Mouse (Mus musculus): ENCODE data around the gene Clcn6. TPM values are rescaled to one million over a fixed set of nuclear protein-coding genes. Genes with fewer than 3 reads are reported as not detected.

The Clcn6 gene
- total and polyA plus RNA-seq, 2 experiments from 2014 or later = 26.5 to 64.9 TPM

DNA sequence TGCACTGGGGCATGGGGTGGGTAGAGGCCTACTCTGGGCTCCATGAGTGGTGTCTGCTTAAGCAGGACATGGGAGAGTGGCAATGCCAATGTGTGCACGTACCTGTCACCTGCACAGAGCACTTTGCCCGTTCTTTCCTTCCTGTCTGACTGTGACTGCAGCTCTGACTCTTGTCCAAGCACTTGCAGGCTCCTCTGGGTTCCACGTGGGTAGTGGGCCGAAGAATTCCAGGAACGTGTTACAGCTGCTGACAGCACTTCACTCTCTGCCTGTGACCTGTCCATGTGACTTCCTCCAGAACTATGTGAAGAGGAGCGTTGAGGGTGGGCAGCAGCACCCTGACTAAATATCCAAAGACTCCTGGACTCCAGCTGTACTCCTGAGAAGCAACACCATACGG, 72.9 kb downstream of the Clcn6 start:
- no peaks in the 10 kb centered on the region for H3K36me3 ChIP-seq (ENCODE audit: insufficient read depth, low read length)
- TF ChIP-seq CTCF (IDR thresholded peaks at IDR 0.05) = no peak
- H3K9ac ChIP-seq (replicated peaks; ENCODE audit: low read length, poor library complexity, severe bottlenecking) = no peak overlapping the region
- WGBS = 78% methylated on average over 7 of the region's 7 CpGs
- H3K4me3 ChIP-seq (ENCODE audit: low read depth, low read length) = no peak overlapping the region
- no peak for ATAC-seq (ENCODE audit: low FRiP score)
- DNase-seq (ENCODE audit: low spot score) = no peak
- no peak overlapping the region for H3K27ac ChIP-seq (ENCODE audit: low read depth, low read length)
- H3K4me2 ChIP-seq (ENCODE audit: low read depth, low read length, poor library complexity, severe bottlenecking) = no peak overlapping the region
- no peaks in the 10 kb centered on the region for H3K4me1 ChIP-seq (ENCODE audit: insufficient read depth, low read length)
- no peaks in the 10 kb centered on the region for H3K27me3 ChIP-seq (ENCODE audit: insufficient read depth, low read length)
- no peaks in the 10 kb centered on the region for H3K9me3 ChIP-seq (ENCODE audit: low read length)

DNA sequence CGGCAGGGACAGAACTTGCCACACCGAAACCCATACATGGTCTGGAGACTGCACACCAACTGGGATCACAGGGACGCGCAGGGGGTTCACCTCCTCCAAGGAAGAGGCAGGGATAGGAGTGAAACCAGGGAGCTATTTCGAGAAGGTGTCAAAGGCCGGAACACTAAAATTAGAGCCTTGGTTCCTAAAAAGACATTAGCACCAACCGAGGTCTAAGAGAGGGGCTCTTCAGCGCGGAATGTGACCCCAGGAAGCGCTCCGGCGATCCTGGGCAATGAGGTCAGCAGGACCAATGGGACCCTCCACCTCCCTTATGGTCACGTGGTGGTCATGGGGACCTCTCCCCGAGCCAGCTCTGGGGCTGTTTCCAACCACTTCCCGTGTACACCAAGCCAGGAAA, 75.0 kb downstream of the Clcn6 start:
- TF ChIP-seq CTCF (IDR thresholded peaks at IDR 0.05) = no peak
- no peaks in the 10 kb centered on the region for H3K36me3 ChIP-seq (ENCODE audit: insufficient read depth, low read length)

DNA sequence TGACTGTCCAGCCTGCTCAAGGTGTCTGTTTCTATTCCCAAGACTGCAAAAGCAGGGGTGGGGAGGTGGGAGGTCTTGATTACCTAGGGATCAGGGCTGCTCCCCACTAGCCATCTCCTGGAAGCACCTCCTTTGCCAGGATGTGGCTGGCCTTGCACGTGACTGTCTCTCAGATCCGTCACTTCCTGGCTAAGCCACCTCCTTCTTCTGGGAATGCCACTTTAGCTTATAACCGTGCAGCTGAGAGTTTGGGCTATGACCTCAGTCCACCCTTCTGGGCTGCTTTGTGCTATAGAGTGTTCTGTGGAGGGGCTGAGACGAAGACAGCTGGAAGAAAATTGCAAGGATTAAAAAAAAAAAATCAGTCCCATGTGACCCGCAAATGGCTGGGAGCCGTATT, 75.8 kb downstream of the Clcn6 start:
- DNase-seq (ENCODE audit: low spot score) (no peak), ATAC-seq (ENCODE audit: low FRiP score) (no peak)
- no peak for TF ChIP-seq CTCF (IDR thresholded peaks at IDR 0.05)
- Histone ChIP-seq H3K9ac (replicated peaks; ENCODE audit: low read length, poor library complexity, severe bottlenecking) (no peak overlapping the region), H3K27me3 (ENCODE audit: insufficient read depth, low read length) (no peaks in the 10 kb centered on the region), H3K36me3 (ENCODE audit: insufficient read depth, low read length) (no peaks in the 10 kb centered on the region), H3K4me2 (ENCODE audit: low read depth, low read length, poor library complexity, severe bottlenecking) (no peak overlapping the region), H3K9me3 (ENCODE audit: low read length) (no peaks in the 10 kb centered on the region), H3K27ac (ENCODE audit: low read depth, low read length) (no peak overlapping the region), H3K4me1 (ENCODE audit: insufficient read depth, low read length) (no peaks in the 10 kb centered on the region), H3K4me3 (ENCODE audit: low read depth, low read length) (no peak overlapping the region)
- WGBS = 49% methylated on average over 6 of the region's 6 CpGs

More for the DNA sequence above, 75.0 kb downstream of the Clcn6 start:
- Histone ChIP-seq H3K27ac (ENCODE audit: low read depth, low read length) (no peak overlapping the region), H3K9ac (replicated peaks; ENCODE audit: low read length, poor library complexity, severe bottlenecking) (no peak overlapping the region), H3K27me3 (ENCODE audit: insufficient read depth, low read length) (no peaks in the 10 kb centered on the region), H3K9me3 (ENCODE audit: low read length) (no peaks in the 10 kb centered on the region), H3K4me2 (ENCODE audit: low read depth, low read length, poor library complexity, severe bottlenecking) (no peak overlapping the region), H3K4me3 (ENCODE audit: low read depth, low read length) (no peak overlapping the region), H3K4me1 (ENCODE audit: insufficient read depth, low read length) (no peaks in the 10 kb centered on the region)
- whole genome bisulfite sequencing = 91% methylated on average over 15 of the region's 15 CpGs
- DNase-seq (ENCODE audit: low spot score) (no peak), ATAC-seq (ENCODE audit: low FRiP score) (no peak)

DNA sequence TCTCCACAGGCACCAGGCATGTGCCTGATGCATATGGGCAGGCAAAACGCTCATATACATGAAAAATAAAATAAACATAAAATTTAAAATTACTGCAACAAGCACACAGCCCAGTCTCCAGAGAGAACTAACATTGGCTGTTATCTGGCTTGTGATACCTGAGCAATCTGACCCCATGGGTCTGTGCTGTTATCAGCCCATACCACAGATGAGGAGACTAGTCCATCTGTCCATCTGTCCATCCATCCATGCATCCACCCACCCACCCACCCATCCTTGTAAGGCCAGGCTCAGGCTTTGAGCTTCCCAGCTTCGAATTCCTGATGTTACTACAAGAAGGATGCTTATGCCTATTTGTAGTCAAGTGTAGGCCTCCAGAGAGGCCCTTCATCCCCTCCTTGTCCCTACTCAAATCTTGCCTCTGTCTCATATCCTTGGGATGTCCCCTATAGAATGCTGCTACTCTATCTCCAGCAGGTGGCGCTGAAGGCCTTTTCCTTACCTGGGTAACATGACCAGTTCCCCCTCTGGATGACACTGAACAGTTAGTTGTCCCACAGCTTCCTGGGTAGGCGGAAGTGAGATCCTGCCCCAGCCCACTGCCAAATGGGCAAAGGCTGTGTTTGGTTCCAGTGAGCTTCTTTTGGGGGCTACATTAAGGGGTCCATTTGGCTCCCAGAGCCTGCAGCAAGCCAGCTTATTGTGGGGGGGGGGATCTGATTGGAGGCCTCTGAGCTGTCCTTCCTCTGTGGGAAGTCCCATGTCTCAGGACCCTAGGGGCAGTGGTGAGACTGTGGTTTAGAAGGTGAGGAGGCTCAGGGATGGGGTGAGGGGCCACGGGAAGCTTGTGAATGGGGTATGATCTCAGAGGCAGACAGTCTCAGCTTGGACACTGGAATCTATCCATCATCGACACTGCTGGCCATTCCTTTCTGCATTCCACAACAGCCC, 78.5 kb downstream of the Clcn6 start:
- Histone ChIP-seq H3K9me3 (ENCODE audit: low read length) (no peaks in the 10 kb centered on the region), H3K4me1 (ENCODE audit: insufficient read depth, low read length) (no peaks in the 10 kb centered on the region), H3K27ac (ENCODE audit: low read depth, low read length) (no peak overlapping the region), H3K27me3 (ENCODE audit: insufficient read depth, low read length) (no peaks in the 10 kb centered on the region), H3K36me3 (ENCODE audit: insufficient read depth, low read length) (no peaks in the 10 kb centered on the region), H3K9ac (replicated peaks; ENCODE audit: low read length, poor library complexity, severe bottlenecking) (no peak overlapping the region), H3K4me3 (ENCODE audit: low read depth, low read length) (no peak overlapping the region), H3K4me2 (ENCODE audit: low read depth, low read length, poor library complexity, severe bottlenecking) (no peak overlapping the region)
- ATAC-seq (ENCODE audit: low FRiP score) (peak; percentile 76), DNase-seq (ENCODE audit: low spot score) (peak; percentile 92)
- TF ChIP-seq CTCF (IDR thresholded peaks at IDR 0.05) = peak; percentile 86
- WGBS = 45% methylated on average over 6 of the region's 6 CpGs

GRCm38 (mm10) chr4:147957141-147957540, 81.5 kb downstream of the Clcn6 start:
- H3K27me3 ChIP-seq (ENCODE audit: insufficient read depth, low read length) = no peaks in the 10 kb centered on the region
- ATAC-seq (ENCODE audit: low FRiP score) = no peak
- no peak overlapping the region for H3K9ac ChIP-seq (replicated peaks; ENCODE audit: low read length, poor library complexity, severe bottlenecking)
- H3K36me3 ChIP-seq (ENCODE audit: insufficient read depth, low read length) = peaks cover 1% of the 10 kb centered on the region; the same call in 1 of the 2 replicates
- no peak overlapping the region for H3K4me2 ChIP-seq (ENCODE audit: low read depth, low read length, poor library complexity, severe bottlenecking)
- no peak overlapping the region for H3K4me3 ChIP-seq (ENCODE audit: low read depth, low read length)
- no peak overlapping the region for H3K27ac ChIP-seq (ENCODE audit: low read depth, low read length)
- H3K9me3 ChIP-seq (ENCODE audit: low read length) = no peaks in the 10 kb centered on the region
- no peak for DNase-seq (ENCODE audit: low spot score)
- 49% methylated on average over 11 of the region's 11 CpGs for WGBS
- H3K4me1 ChIP-seq (ENCODE audit: insufficient read depth, low read length) = no peaks in the 10 kb centered on the region
- no peak for TF ChIP-seq CTCF (IDR thresholded peaks at IDR 0.05)

Other genes with a start within 250 kb of the Clcn6 start
- 3.1 and 3.7 TPM in 2 replicates for gene Zfp984, start 229.0 kb downstream of the Clcn6 start, total RNA-seq (2014; rRNA removed)
- 3.1 and 3.3 TPM in 2 replicates for gene Zfp984, start 229.0 kb downstream of the Clcn6 start, polyA plus RNA-seq (2015; fragmentation: Nextera tagmentation; extraction: Ambion mirVana)
- gene Zfp933, start 190.5 kb downstream of the Clcn6 start, total RNA-seq (2014; rRNA removed) = 11.2 and 12.9 TPM in 2 replicates
- gene Zfp933, start 190.5 kb downstream of the Clcn6 start, polyA plus RNA-seq (2015; fragmentation: Nextera tagmentation; extraction: Ambion mirVana) = 4.2 and 5.5 TPM in 2 replicates
- gene Miip, start 170.0 kb downstream of the Clcn6 start, total RNA-seq (2014; rRNA removed) = 24.1 and 36.5 TPM in 2 replicates
- 29.2 and 37.3 TPM in 2 replicates for gene Miip, start 170.0 kb downstream of the Clcn6 start, polyA plus RNA-seq (2015; fragmentation: Nextera tagmentation; extraction: Ambion mirVana)
- 5.0 and 5.1 TPM in 2 replicates for gene Fv1, start 169.8 kb downstream of the Clcn6 start, total RNA-seq (2014; rRNA removed)
- 3.1 and 3.4 TPM in 2 replicates for gene Fv1, start 169.8 kb downstream of the Clcn6 start, polyA plus RNA-seq (2015; fragmentation: Nextera tagmentation; extraction: Ambion mirVana)
- gene Mfn2, start 134.1 kb downstream of the Clcn6 start, total RNA-seq (2014; rRNA removed) = 92.3 and 97.7 TPM in 2 replicates
- 96.9 and 99.0 TPM in 2 replicates for gene Mfn2, start 134.1 kb downstream of the Clcn6 start, polyA plus RNA-seq (2015; fragmentation: Nextera tagmentation; extraction: Ambion mirVana)
- 25.1 and 26.1 TPM in 2 replicates for gene Plod1, start 102.1 kb downstream of the Clcn6 start, total RNA-seq (2014; rRNA removed)
- gene Plod1, start 102.1 kb downstream of the Clcn6 start, polyA plus RNA-seq (2015; fragmentation: Nextera tagmentation; extraction: Ambion mirVana) = 20.0 and 20.2 TPM in 2 replicates
- gene 2510039O18Rik, start 97.9 kb downstream of the Clcn6 start, total RNA-seq (2014; rRNA removed) = 56.8 and 68.3 TPM in 2 replicates
- gene 2510039O18Rik, start 97.9 kb downstream of the Clcn6 start, polyA plus RNA-seq (2015; fragmentation: Nextera tagmentation; extraction: Ambion mirVana) = 10.6 and 12.3 TPM in 2 replicates
- not detected in 2 replicates for gene Nppb, start 53.0 kb downstream of the Clcn6 start, total RNA-seq (2014; rRNA removed)
- 0.29 TPM in 1 of 2 replicates, not detected in the other for gene Nppb, start 53.0 kb downstream of the Clcn6 start, polyA plus RNA-seq (2015; fragmentation: Nextera tagmentation; extraction: Ambion mirVana)
- gene Nppa, start 38.1 kb downstream of the Clcn6 start, total RNA-seq (2014; rRNA removed) = 2.2 and 2.9 TPM in 2 replicates
- gene Nppa, start 38.1 kb downstream of the Clcn6 start, polyA plus RNA-seq (2015; fragmentation: Nextera tagmentation; extraction: Ambion mirVana) = 4.5 and 6.1 TPM in 2 replicates
- 34.4 and 51.1 TPM in 2 replicates for gene Mthfr, start 256 bp upstream of the Clcn6 start, total RNA-seq (2014; rRNA removed)
- gene Mthfr, start 256 bp upstream of the Clcn6 start, polyA plus RNA-seq (2015; fragmentation: Nextera tagmentation; extraction: Ambion mirVana) = 10.1 and 12.4 TPM in 2 replicates
- 6.6 and 7.5 TPM in 2 replicates for gene Agtrap, start 49.2 kb upstream of the Clcn6 start, total RNA-seq (2014; rRNA removed)
- 7.4 and 8.6 TPM in 2 replicates for gene Agtrap, start 49.2 kb upstream of the Clcn6 start, polyA plus RNA-seq (2015; fragmentation: Nextera tagmentation; extraction: Ambion mirVana)
- 42.0 and 51.7 TPM in 2 replicates for gene Mad2l2, start 91.6 kb upstream of the Clcn6 start, total RNA-seq (2014; rRNA removed)
- 84.0 and 89.1 TPM in 2 replicates for gene Mad2l2, start 91.6 kb upstream of the Clcn6 start, polyA plus RNA-seq (2015; fragmentation: Nextera tagmentation; extraction: Ambion mirVana)
- gene Draxin, start 91.9 kb upstream of the Clcn6 start, total RNA-seq (2014; rRNA removed) = 23.9 and 29.5 TPM in 2 replicates
- 4.3 and 5.0 TPM in 2 replicates for gene Draxin, start 91.9 kb upstream of the Clcn6 start, polyA plus RNA-seq (2015; fragmentation: Nextera tagmentation; extraction: Ambion mirVana)
- 23.4 and 27.7 TPM in 2 replicates for gene Fbxo6, start 113.3 kb upstream of the Clcn6 start, total RNA-seq (2014; rRNA removed)
- gene Fbxo6, start 113.3 kb upstream of the Clcn6 start, polyA plus RNA-seq (2015; fragmentation: Nextera tagmentation; extraction: Ambion mirVana) = 23.6 and 25.8 TPM in 2 replicates
- gene Fbxo44, start 121.7 kb upstream of the Clcn6 start, total RNA-seq (2014; rRNA removed) = 169 and 189 TPM in 2 replicates
- gene Fbxo44, start 121.7 kb upstream of the Clcn6 start, polyA plus RNA-seq (2015; fragmentation: Nextera tagmentation; extraction: Ambion mirVana) = 107 and 116 TPM in 2 replicates
- gene Fbxo2, start 121.8 kb upstream of the Clcn6 start, total RNA-seq (2014; rRNA removed) = 13.5 and 17.5 TPM in 2 replicates
- 17.0 and 18.1 TPM in 2 replicates for gene Fbxo2, start 121.8 kb upstream of the Clcn6 start, polyA plus RNA-seq (2015; fragmentation: Nextera tagmentation; extraction: Ambion mirVana)
- gene Disp3, start 249.1 kb upstream of the Clcn6 start, total RNA-seq (2014; rRNA removed) = 19.7 and 25.1 TPM in 2 replicates
- 6.8 and 7.8 TPM in 2 replicates for gene Disp3, start 249.1 kb upstream of the Clcn6 start, polyA plus RNA-seq (2015; fragmentation: Nextera tagmentation; extraction: Ambion mirVana)